Mouse (Mus musculus) activated CD4-positive, CD25-positive, alpha-beta regulatory T cell, adult 4 months (primary cell): Measurements from ENCODE around the gene Gm8267. TPM values are rescaled to one million over a fixed set of nuclear protein-coding genes. Genes with fewer than 3 reads are reported as not detected.
"Not testable (repeated sequence)": the region's sequence is repeated elsewhere in the genome, so short reads cannot be mapped to it uniquely, and the experiment has no call there.

ENCODE experiments used
- ATAC-seq: one replicate; pipeline ENCODE4 v1.8.0; 2017
- polyA plus RNA-seq, 2 experiments: library from polyadenylated mRNA; unstranded; fragments of 100-300 nt; shearing (Covaris generic); gene quantifications; one replicate each; pipeline ENCODE4 v1.2.1; 2017

The Gm8267 gene
- polyA plus RNA-seq = not detected

DNA sequence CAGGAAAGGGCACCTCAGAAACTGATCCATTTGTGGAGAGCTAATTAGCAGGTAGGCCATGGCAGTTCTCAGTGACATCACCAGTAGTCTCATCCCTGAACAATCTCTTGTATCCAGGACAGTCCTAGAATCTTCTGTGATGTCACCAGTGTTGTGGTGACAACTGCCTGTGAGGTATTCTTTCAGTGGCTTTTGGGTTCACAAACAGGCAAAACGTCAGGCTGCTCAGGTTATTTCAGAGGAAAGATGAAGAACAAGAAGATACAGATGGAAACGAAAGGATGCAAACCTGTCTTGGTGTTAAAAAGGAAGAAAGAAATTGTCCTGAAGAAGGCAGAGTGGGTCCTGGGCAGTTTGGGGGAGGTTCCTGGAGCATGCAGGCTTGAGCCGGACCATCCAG is at the start of gene Gm8267:
Gene Gm8267, minus strand, starts transcription at position 101 of the 400 bp plus-strand sequence.
- ATAC-seq = no peak

DNA sequence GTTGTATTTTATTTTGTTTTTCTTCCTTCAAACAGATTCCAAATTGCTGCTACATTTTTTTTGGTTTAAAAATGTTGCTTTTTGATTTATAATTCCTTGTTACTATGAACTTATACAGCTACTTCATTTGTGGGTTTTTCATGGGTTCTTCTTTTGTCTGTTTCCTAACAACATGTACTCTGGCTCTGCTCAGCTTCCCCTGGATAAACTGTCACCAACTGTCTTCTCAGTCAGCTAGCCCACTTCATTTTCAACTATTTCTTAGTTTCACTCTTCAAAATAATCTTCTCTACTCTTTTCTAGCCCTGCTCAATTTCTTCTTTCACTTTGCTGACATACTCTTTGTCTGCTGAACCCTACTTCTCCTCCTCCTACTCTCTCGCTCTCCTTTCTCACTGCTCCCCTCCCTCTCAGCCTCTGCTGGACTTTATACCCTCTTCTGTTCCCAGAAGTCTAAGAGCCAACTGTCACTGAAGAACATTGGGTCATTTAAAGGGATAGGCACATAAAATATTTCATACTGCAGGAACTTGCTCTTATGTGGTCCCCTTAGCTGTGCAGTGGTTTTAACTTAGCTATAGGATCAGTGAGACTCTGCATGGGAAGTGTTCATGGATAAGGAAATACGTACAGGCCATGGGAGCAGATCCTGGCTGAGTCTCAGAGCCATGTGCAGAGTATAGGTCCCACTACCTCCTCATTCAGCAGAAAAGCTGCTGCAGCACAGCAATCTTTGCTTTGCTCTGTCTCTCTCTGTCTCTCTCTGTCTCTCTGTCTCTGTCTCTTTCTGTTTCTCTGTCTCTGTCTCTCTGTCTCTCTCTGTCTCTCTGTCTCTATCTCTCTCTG is 39.6 kb upstream of the Gm8267 start:
- ATAC-seq = not testable (repeated sequence)

DNA sequence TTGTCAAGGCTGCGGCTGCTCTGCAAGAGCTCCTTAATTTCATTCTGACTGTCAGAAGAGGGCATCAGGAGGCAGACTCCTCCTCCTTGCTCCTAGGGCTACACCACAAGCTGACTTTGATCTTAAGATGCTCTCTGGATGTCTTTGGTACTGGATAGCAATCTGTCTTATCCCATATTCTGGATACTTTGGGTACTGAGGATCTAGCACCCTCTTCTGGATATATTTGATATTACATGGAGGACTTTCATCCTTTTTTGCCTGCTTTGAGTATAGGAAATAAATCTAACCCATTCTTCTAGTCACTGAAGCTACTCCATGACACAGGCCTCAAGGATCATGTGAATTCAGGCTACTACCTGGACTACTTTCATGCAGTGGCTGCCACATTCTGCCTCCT is 7.4 kb downstream of the Gm8267 start:
- ATAC-seq = not testable (repeated sequence)

DNA sequence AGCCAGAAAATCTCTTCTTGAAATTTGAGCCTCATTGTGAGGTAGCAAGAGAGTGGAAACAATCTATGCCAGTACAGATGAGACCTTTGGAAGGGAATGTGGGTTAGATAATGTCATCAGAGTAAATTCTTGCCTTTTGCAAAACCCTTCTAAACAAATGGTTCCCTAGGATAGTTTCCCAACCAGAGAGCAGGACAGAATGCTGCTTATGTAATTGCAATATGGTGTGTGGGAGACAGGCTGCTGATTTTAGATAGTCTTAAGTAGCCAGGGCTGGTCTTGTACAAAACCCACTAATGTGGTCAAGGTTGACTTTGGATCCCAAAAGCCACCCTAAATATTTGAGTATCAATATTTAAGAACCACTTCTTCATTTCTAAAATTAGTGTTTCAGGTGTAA is 19.4 kb downstream of the Gm8267 start:
- ATAC-seq = not testable (repeated sequence)

DNA sequence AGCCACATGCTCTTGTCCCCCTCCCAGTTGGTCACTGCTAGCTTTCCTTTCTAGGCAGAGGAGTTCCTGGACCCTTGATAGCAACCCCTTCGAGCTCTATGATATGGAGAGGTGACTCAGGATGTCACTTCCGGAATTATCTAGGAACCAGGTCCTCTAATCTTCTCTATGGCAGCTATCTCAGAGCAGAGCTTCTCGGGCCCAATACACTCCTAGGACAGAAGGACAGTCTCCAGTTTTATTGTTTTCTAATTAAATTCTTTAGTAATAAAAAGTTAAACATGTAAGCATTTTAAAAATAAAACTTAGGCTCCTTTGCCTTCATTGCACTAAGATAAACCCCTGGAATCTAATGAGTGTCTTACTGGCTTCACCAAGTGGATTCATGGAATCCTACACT is 43.8 kb downstream of the Gm8267 start, which contains the start of gene Gm8257:
Gene Gm8257, minus strand, starts transcription at position 101 of the 400 bp plus-strand sequence.
- ATAC-seq = not testable (repeated sequence)

Other genes with a start within 250 kb of the Gm8267 start
- gene Gm17093, start 232.1 kb downstream of the Gm8267 start, polyA plus RNA-seq = not detected
- not detected for gene Gm8247, start 167.2 kb downstream of the Gm8267 start, polyA plus RNA-seq
- not detected for gene Gm5624, start 122.4 kb downstream of the Gm8267 start, polyA plus RNA-seq
- not detected for gene Gm8257, start 43.9 kb downstream of the Gm8267 start, polyA plus RNA-seq
- not detected for gene Ptgdr, start 109.0 kb upstream of the Gm8267 start, polyA plus RNA-seq
- 10 to 100 TPM; 36.1 to 41.2 TPM for gene Ptger2, start 237.9 kb upstream of the Gm8267 start, polyA plus RNA-seq